Mouse (Mus musculus) bone marrow, adult 2 months (tissue): ENCODE data around the gene 0610040J01Rik.

Experiments used
- CTCF ChIP-seq: fragments of 200-500 bp; IDR thresholded peaks from 2 replicates; pipeline ENCODE4 v1.5.1; 2011; ENCODE audit warnings: low read length, control low read depth; ENCODE audit not compliant: control insufficient read depth, insufficient read depth
- POLR2A ChIP-seq: fragments of 200-500 bp; IDR thresholded peaks from 2 replicates; pipeline ENCODE4 v1.6.1; 2011; ENCODE audit warnings: low read depth, mild to moderate bottlenecking, control low read depth, low read length, borderline replicate concordance; ENCODE audit not compliant: control insufficient read depth

DNA sequence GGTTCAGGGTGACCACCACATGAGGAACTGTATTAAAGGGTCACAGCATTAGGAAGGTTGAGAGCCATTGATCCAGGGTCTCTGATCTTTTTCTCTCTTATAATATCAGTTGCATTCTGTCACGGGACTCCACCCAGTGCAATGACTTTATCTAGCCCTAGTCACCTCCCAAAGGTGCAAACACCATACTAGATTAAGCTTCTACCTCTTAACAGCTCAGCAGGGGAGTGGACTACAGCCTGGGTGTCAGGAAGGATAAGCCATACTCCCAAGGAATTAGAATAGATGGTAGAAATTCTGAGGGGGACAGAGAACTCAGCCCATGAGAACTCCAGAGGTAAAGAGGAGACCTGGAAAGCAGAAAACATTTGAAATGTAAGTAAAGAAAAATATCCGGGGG, 25.7 kb downstream of the 0610040J01Rik start:
- TF ChIP-seq CTCF: no peak
- TF ChIP-seq POLR2A: no peak
